Mouse (Mus musculus) heart, embryonic 11.5 days (tissue): Measurements from ENCODE around the gene Gpatch8. TPM values are rescaled to one million over a fixed set of nuclear protein-coding genes. Genes with fewer than 3 reads are reported as not detected.

Experiments used
- ATAC-seq: fragments of 200-750 bp; cut with Nextera tagmentation; replicated peaks from 2 replicates; pipeline ENCODE4 v1.8.0; 2017; ENCODE audit warnings: moderate library complexity; ENCODE audit not compliant: insufficient number of reproducible peaks, low FRiP score, low TSS enrichment
- H3K27ac ChIP-seq: fragments of 300-500 bp; sonication (generic); 2 replicates; pipeline ENCODE4 v1.5.1; 2014; ENCODE audit warnings: mild to moderate bottlenecking, low read depth, low read length
- H3K27me3 ChIP-seq: fragments of 300-500 bp; sonication (generic); 2 replicates; pipeline ENCODE4 v1.6.1; 2014; ENCODE audit warnings: mild to moderate bottlenecking, low read length, mixed read lengths; ENCODE audit not compliant: control insufficient read depth, insufficient read depth
- H3K36me3 ChIP-seq: fragments of 300-500 bp; sonication (generic); 2 replicates; pipeline ENCODE4 v1.6.1; 2014; ENCODE audit warnings: mild to moderate bottlenecking, low read length, moderate library complexity, mixed read lengths; ENCODE audit not compliant: control insufficient read depth, insufficient read depth
- H3K4me1 ChIP-seq: fragments of 300-500 bp; sonication (generic); 2 replicates; pipeline ENCODE4 v1.6.1; 2014; ENCODE audit warnings: low read length; ENCODE audit not compliant: control insufficient read depth, insufficient read depth
- H3K4me2 ChIP-seq: fragments of 300-500 bp; sonication (generic); 2 replicates; pipeline ENCODE4 v1.6.1; 2014; ENCODE audit warnings: mild to moderate bottlenecking, moderate library complexity
- H3K4me3 ChIP-seq: fragments of 300-500 bp; sonication (generic); 2 replicates; pipeline ENCODE4 v1.5.1; 2014; ENCODE audit warnings: low read depth, low read length
- H3K9ac ChIP-seq: fragments of 300-500 bp; sonication (generic); 2 replicates; pipeline ENCODE4 v1.6.1; 2014; ENCODE audit warnings: mild to moderate bottlenecking, low read depth, low read length, moderate library complexity
- H3K9me3 ChIP-seq: fragments of 300-500 bp; sonication (generic); replicated peaks from 2 replicates; pipeline ENCODE4 v1.6.1; 2016; ENCODE audit warnings: low read length; ENCODE audit not compliant: control insufficient read depth
- WGBS: fragments of 180-500 bp; shearing (Covaris S2); extraction: QIAGEN DNeasy Blood & Tissue Kit; methylation state at CpG from one replicate; pipeline ENCODE4 v1.1.7; 2014; ENCODE audit not compliant: insufficient replicate concordance; 5-methylcytosine and 5-hydroxymethylcytosine counted together
- polyA plus RNA-seq: library from polyadenylated mRNA; unstranded; fragments of >200 nt; fragmentation: Nextera tagmentation; extraction: Ambion mirVana; gene quantifications from 2 replicates; pipeline ENCODE4 v1.2.1, GENCODE M21; 2014

Gene Gpatch8
- polyA plus RNA-seq, 1 experiment from 2014 or later = 36.5 TPM

- no peak for ATAC-seq
- Histone ChIP-seq H3K27me3 (no peaks in the 10 kb centered on the region; the same call in 1 of the 2 replicates), H3K9me3 (no peaks in the 10 kb centered on the region), H3K36me3 (no peaks in the 10 kb centered on the region), H3K9ac (no peak overlapping the region), H3K4me2 (no peak overlapping the region), H3K27ac (no peak overlapping the region), H3K4me3 (no peak overlapping the region), H3K4me1 (peaks cover 1% of the 10 kb centered on the region)
- WGBS = 73% methylated on average over 3 of the region's 3 CpGs
These were observed 31.4 kb upstream of the Gpatch8 start for GRCm38 (mm10) chr11:102587554-102587953.

DNA sequence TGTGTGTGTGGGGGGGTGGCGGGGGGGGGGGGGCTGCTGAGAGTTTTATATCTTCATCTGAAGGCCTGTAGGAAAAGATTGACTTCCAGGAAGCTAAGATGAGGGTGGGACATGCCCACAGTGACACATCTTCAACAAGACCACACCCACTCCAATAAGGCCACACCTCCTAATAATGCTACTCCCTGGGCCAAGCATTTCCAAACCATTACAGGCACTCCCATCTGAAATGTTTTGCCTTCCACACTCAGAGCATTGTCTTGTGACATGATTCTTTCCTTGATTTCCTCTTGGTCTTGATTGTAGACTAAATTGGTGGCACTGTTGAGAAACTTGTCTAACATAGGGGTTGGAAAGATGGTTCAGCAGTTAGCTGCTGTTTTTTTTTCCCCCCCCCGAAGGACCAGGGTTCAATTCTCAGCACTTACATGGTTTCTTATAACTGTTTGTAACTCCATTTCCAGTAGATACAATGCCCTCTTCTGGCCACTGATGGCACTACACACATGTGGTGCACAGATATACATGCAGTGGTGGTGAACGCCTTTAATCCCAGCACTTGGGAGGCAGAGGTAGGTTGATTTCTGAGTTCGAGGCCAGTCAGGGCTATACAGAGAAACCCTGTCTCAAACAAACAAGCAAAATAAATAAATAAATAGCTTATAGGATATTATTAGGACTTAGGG lies 30.4 kb upstream of the Gpatch8 start:
- H3K9me3 ChIP-seq = no peaks in the 10 kb centered on the region
- peaks cover 11% of the 10 kb centered on the region for H3K4me1 ChIP-seq
- no peak for ATAC-seq
- H3K9ac ChIP-seq = no peak overlapping the region
- no peak overlapping the region for H3K27ac ChIP-seq
- H3K4me3 ChIP-seq = no peak overlapping the region
- WGBS = 88% methylated on average over 4 of the region's 4 CpGs
- H3K4me2 ChIP-seq = no peak overlapping the region
- no peaks in the 10 kb centered on the region for H3K36me3 ChIP-seq
- H3K27me3 ChIP-seq = no peaks in the 10 kb centered on the region; the same call in 1 of the 2 replicates

GRCm38 (mm10) chr11:102582736-102583135 lies 26.5 kb upstream of the Gpatch8 start:
- ATAC-seq = no peak
- Histone ChIP-seq H3K9me3 (no peaks in the 10 kb centered on the region), H3K27me3 (no peaks in the 10 kb centered on the region; the same call in 1 of the 2 replicates), H3K9ac (peak overlapping the region; percentile 59), H3K4me1 (peaks cover 28% of the 10 kb centered on the region), H3K4me2 (no peak overlapping the region; the same call in 1 of the 2 replicates), H3K27ac (peak overlapping the region; percentile 84), H3K36me3 (no peaks in the 10 kb centered on the region), H3K4me3 (0 out of 2 replicates have a peak overlapping the region, but pooled peaks have one; percentile 9)
- 10% methylated on average over 5 of the region's 5 CpGs for WGBS

DNA sequence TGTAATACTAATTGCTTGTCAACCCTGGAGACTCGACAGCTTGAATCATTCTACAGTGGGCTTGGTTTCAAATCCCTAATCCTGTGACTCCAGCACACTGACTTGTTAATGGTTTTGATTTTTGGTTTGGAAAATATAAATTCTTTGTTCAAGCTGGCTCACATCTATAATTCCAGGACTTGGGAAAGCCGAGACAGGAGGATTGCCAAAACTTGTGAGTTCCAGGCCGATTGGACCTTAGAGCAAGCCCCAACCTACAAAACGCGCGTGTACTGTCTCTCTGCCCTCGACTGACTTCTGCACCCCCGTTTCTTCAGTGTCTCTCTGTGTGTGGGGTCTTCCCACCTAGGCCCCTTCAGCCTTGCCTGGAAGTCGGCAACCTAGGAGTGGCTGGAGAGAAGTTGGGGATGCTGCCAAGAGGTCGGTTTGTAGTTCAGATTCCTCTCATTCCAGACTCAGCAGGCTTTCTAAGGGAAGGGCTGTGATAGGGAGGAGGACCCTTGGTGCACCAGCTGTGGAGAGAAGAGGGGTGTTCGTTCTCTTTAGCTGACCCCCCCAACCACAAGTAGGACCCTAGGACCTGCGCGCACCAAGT lies 25.9 kb upstream of the Gpatch8 start:
- H3K9ac ChIP-seq = peak overlapping the region; percentile 59
- H3K4me3 ChIP-seq = 0 out of 2 replicates have a peak overlapping the region, but pooled peaks have one; percentile 9
- no peaks in the 10 kb centered on the region for H3K9me3 ChIP-seq
- ATAC-seq = no peak
- H3K27me3 ChIP-seq = no peaks in the 10 kb centered on the region; the same call in 1 of the 2 replicates
- 23% methylated on average over 13 of the region's 13 CpGs for WGBS
- peak overlapping the region; percentile 84 for H3K27ac ChIP-seq
- H3K36me3 ChIP-seq = no peaks in the 10 kb centered on the region
- H3K4me2 ChIP-seq = peak overlapping the region; percentile 41
- H3K4me1 ChIP-seq = peaks cover 31% of the 10 kb centered on the region

- Histone ChIP-seq H3K27ac (peak overlapping the region; percentile 84), H3K36me3 (no peaks in the 10 kb centered on the region), H3K4me3 (no peak overlapping the region), H3K27me3 (no peaks in the 10 kb centered on the region; the same call in 1 of the 2 replicates), H3K9me3 (no peaks in the 10 kb centered on the region), H3K4me1 (peaks cover 33% of the 10 kb centered on the region), H3K9ac (peak overlapping the region; percentile 44), H3K4me2 (peak overlapping the region; percentile 14; the same call in 1 of the 2 replicates)
- WGBS = 16% methylated on average over 11 of the region's 11 CpGs
- no peak for ATAC-seq
These were observed 25.3 kb upstream of the Gpatch8 start for GRCm38 (mm10) chr11:102581281-102582015.

GRCm38 (mm10) chr11:102580034-102580330 lies 23.8 kb upstream of the Gpatch8 start:
- Histone ChIP-seq H3K9me3 (no peaks in the 10 kb centered on the region), H3K4me2 (peak overlapping the region; percentile 60), H3K9ac (peak overlapping the region; percentile 78), H3K36me3 (no peaks in the 10 kb centered on the region), H3K4me3 (peak overlapping the region; percentile 40), H3K4me1 (peaks cover 37% of the 10 kb centered on the region), H3K27ac (peak overlapping the region; percentile 82), H3K27me3 (no peaks in the 10 kb centered on the region; the same call in 1 of the 2 replicates)
- ATAC-seq = no peak
- 21% methylated on average over 3 of the region's 3 CpGs for WGBS

DNA sequence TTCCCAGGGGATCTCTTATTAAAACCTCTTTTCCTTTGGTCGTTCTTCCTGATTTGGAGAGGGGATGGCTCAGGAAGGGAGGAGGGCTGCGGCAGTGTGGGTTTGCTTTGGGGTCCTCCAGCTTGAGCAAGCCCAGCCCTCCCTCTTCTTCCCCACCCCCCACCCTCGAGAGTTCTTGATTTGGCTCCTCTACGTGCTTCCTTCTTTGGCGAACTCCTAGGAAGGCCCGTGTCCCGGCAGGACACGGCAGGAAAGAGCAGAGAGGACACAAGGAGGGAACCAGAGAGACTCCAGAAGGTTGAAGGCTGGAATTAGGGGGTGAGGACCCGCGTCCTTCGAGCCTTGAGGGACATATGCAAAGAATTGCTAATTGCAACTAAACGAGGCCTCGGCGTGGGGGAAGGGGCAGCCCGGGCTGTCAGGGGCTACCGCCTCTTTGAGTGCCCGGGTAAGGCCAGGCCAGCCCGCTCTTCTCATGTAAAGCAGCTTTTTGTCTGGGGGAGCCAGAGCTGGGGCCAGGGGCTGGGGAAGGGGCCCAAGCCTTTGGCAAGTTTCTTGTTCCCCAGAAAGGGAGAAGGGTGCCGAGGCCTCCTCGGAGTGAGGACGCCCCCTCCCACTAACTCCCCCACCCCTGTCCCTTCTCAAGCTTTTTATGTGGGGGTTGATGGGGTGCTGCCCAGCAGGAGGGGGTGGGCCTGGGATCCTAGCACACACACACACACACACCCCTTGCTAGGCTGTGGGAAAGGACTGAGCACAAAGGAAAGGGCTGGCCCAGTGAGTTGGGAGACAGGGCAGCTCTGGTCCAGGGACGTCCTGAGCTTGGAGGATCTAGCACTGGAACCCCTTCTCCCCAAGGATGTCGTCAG lies 23.2 kb upstream of the Gpatch8 start, which contains the start of gene Gm11627:
TSS of gene Gm11627 (minus strand) at position 297 of the 869 bp plus-strand sequence.
- peak; percentile 8; the same call in 1 of the 2 replicates for ATAC-seq
- peaks cover 37% of the 10 kb centered on the region for H3K4me1 ChIP-seq
- no peaks in the 10 kb centered on the region; the same call in 1 of the 2 replicates for H3K27me3 ChIP-seq
- H3K36me3 ChIP-seq = no peaks in the 10 kb centered on the region
- H3K4me2 ChIP-seq = peak within 1 kb of the TSS; percentile 60
- H3K9me3 ChIP-seq = no peaks in the 10 kb centered on the region
- WGBS = 10% methylated on average over 23 of the region's 23 CpGs
- peak within 1 kb of the TSS; percentile 78 for H3K9ac ChIP-seq
- peak within 1 kb of the TSS; percentile 82 for H3K27ac ChIP-seq
- H3K4me3 ChIP-seq = peak within 1 kb of the TSS; percentile 40
